Mouse (Mus musculus) urinary bladder, postnatal 36 days (tissue): ENCODE results near the gene Lysmd4.
"Not testable (repeated sequence)": the region's sequence is repeated elsewhere in the genome, so short reads cannot be mapped to it uniquely, and the experiment has no call there.

Experiments
- DNase-seq, 2 experiments: peaks; one replicate each; pipeline ENCODE4 v3.0.0; 2022; ENCODE audit warnings: low spot score in 2 of 2, mixed read lengths in 1 of 2

Lysmd4 gene

DNA sequence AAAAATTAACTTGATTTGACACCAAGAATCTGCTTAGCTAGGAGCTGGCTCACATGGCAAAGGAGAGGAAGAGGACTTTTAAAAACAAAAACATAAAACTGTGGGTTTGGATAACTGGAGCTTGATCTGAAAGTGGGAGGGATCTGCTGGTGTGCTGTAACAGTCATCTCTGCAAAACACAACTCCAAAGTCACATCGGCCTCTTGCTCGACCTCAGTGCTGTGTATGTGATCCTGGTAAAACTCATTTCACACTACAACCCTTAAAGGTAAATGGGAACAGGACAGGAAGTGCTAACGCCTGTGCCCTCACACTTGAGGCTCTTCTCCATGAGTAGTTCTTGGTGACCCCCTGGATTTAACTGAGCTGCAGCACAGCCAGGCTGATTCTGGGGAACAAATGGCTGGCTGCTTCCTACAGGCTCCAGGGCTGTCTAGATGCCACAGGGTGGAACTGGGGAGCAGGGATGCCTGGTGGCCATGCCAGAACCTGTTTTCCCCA is 8.3 kb downstream of the Lysmd4 start:
- no peak for DNase-seq

DNA sequence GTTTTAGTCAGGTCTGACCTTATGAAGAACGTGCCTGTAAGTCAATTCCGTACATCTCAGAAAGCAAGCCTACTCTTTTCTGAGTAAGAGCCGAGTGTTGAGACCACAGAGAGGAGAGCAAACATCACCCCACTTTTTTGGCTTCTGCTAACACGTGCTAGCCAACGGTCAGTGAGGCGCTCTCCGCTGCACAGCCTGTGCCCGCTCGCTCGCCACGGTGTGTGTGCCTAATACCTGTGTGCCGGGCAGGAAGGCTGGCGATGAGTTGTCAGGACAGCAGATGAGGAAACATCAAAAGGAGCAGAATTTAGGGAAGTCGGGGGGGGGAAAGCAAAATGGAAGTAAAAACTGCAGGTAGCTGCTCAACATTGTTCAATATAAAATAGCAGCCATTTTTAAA is 10.2 kb downstream of the Lysmd4 start:
- no peak for DNase-seq

- no peak for DNase-seq
These were observed 12.5 kb downstream of the Lysmd4 start for GRCm38 (mm10) chr7:67234797-67235196.

DNA sequence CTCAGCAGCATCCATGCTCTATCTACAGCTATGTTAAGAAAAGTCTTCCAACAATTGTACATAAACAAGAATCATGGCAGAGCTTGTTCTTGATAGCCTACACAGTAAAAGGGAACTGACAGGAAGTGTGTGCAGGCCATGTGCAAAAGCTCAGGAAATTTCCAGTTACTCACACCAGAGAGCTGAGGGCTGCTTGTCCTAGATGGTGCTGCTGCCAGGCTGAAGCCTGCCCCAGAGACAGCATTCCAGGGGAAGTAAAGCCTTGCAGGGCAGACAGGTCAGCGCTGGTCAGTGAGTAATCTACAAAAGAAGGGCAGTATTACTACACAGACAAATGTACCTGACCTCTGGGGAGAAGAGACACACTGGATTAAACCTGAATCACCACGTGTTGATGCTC is 14.0 kb downstream of the Lysmd4 start:
- no peak for DNase-seq

GRCm38 (mm10) chr7:67237752-67238151 is 15.4 kb downstream of the Lysmd4 start:
- no peak for DNase-seq

DNA sequence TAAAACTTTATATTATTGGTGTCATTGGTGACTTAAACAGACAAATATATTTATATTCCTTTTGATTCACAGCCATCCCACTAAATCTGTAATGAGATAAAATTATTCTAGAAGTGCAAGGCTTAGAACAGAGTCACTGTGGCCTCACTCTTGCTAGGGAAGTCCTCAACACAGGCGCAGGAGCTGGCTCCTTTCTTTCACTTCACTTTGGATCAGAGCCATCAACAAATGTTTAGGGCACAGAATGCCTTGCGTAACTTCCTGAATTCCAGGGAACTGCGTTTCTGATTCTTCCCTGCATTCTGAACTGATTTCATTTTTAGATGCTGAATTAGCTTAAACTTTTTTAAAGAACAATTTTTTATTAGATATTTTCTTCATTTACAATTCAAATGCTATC is 19.6 kb downstream of the Lysmd4 start:
- no peak for DNase-seq

GRCm38 (mm10) chr7:67243121-67243893 is 21.0 kb downstream of the Lysmd4 start:
- no peak for DNase-seq

DNA sequence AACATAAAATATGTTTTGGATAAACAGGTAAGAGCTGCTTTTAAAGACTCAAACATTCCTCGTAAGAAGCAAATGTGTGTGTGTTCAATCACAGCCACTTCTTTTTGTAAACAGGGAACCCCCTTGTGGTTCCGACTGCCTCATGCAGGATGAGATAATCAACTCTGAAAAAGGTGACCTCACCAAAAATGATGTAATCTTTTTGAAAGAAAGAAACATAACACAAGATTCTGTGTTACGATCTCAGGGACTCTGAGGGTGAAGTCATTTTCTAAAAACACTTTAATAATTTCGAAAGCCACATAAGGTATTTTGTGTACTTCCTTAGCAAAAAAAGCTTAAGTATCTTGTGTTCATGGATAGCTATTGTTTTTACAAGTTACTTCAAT is 21.5 kb downstream of the Lysmd4 start:
- DNase-seq, result no peak

DNA sequence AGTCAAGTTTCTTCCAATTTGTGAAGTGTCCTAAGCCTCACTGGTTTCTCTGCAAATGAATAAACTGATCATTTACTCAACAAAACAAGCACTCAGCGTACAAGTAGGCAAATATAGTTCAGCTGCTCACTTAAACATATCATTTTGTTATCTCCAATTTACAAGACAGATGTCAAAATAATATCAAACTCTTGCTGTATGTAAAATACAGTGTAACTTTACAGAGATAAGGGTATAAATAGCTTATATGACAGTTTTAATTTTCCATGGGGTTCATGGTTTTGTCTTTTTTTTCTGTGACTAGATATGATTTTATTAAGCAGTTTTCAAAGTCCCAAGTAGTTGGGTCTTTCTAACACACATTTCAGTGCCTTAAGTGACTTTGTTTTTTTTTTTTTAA is 22.9 kb downstream of the Lysmd4 start:
- no peak for DNase-seq

- DNase-seq, result no peak
These were observed 23.7 kb downstream of the Lysmd4 start for GRCm38 (mm10) chr7:67246067-67246466.

DNA sequence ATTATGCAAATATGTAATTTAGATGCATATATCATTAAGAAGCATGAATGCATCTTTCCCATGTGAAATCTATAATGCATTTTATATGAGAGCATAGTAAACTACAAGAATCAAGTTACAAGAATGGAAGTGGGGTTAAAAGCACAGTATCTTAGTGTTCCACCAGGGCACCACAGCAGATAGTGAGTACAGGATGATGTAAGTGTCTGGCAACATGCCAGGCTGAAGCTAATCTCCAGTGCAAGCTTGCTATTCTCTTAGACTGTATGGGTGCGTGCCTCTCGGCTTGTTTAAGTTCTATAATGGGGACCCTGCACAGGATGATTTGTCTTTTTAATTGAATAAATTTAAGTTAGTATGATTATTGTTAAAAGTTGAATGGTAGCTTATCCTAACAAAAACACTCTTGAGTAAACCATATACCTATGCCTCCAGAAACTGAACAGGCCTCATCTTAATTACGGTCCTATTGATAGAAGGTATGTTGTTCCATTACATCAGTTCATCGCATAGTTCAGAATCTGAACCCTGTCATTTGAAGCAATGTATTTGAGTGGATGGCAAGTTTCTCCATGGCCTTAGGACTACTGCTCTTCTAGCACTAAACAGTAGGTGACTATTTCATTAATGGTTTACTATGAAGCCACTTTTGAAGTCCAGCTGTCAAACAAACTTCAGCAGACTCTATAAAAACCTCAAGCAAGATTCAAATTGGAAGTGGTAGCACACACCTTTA is 37.7 kb downstream of the Lysmd4 start:
- DNase-seq, result peak; percentile 40 to 73

- not testable (repeated sequence) for DNase-seq
These were observed 48.1 kb downstream of the Lysmd4 start for GRCm38 (mm10) chr7:67270447-67270846.

GRCm38 (mm10) chr7:67283581-67283980 is 61.2 kb downstream of the Lysmd4 start:
- DNase-seq, result no peak

DNA sequence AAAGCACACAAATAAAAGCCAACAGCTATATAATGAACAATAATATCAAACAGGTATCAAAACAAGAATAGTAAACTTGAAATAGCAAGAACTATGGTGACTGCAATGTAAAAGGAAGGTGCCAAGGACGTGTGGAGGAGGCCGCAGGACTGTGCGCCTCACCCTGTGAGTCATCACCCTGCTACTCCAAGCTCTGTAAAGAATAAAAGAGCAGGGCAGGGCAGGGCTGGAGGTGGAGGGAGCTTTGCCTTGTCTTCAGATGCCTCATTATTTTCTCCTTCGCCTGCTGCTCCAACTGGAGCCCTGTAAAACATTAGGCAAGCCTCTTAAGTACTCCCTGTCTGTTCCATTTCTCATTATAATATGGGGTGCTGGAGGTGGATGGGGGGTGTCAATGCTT is 65.1 kb downstream of the Lysmd4 start:
- DNase-seq, result peak; percentile 14 to 39

DNA sequence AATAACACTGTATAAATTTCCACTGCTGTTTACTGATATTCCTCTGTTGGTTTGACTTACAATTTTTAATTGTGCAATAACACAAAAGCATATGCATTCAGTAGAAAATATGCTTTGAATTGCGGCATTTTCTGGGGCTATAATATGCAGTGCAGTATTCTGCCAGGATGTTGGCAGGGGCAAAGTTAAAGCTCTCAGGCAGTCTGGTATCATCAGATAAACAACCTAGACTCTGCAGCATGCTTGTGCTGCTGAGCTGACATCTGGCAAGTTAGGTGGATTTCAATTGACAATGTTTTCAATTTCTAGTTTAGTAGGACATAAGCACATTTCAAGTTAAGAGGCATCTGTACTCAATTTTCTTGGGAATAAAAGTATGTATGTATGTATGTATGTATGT is 69.0 kb downstream of the Lysmd4 start:
- no peak for DNase-seq

- no peak for DNase-seq
These were observed 74.1 kb downstream of the Lysmd4 start for GRCm38 (mm10) chr7:67296419-67296818.

DNA sequence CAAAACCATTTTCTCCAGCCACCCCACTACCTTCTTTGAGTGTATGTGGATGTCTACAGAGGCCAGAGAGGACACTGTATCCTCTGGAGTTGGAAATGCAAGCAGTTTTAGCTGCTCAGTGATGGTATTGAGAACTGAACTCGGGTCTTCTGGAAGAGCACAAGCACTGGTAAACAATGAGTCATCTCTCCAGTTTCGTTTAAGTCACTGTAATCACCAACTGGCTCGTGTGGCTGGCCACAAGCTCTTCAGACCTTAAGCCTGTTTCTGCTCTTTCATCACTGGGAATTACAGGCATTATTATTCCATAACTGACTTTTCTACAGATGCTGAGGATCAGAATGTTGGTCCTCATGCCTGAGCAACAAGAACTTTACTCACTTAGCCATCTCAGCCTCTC is 82.6 kb downstream of the Lysmd4 start:
- no peak for DNase-seq

DNA sequence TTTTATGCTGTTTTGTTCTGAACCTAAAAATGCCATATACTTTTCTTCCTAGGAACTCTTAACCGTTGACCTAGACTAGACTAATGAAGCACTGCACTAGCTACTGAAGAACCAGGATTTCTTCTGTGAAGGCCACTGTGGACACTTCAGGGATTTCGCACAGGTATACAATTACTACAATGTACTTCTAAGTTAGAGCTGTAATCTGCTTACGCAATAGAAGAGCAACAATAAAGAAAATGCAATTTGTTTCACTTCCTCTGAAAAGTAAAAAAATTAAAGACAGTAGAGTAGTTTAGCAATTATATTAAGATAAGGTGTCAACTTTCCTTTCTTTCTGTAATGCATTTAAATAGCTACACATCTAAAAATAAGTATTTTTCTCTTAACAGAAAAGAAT is 84.7 kb downstream of the Lysmd4 start:
- DNase-seq, result no peak

DNA sequence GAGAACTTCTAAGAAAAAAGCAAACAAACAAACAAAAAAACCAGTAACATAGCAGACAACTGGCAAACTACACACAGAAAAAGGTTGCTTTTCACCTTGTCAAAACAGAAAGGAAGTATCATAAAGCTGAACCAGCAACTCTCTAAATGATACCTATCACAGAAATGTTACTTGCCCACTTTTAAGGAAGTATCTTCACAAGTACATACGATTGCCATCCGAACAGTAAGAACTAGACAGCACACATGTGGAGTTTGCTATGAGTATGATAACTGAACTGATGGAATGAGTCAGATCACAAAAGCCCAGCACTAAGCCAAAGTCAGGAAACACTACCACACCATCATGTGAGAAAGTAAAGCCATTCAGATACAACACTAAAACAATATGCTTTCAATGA is 85.8 kb downstream of the Lysmd4 start:
- no peak for DNase-seq

DNA sequence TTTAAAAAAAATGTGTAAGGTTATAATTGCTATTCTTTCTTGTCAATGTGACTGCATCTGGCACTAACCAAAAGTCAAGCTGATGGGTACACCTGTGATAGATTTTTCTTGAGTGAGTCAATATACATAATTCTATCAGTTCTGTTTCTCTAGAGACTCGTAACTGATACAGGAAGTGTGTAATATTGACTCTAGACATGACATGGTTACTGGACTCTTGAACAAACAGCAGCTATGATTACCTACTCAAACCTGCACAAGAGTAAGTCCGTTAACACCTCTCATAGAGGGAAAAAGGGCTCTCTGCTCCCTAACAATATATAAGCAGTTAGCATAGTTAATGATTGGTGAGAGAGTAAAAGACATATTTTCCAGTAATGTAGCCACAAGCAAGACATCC is 87.8 kb downstream of the Lysmd4 start:
- no peak for DNase-seq

DNA sequence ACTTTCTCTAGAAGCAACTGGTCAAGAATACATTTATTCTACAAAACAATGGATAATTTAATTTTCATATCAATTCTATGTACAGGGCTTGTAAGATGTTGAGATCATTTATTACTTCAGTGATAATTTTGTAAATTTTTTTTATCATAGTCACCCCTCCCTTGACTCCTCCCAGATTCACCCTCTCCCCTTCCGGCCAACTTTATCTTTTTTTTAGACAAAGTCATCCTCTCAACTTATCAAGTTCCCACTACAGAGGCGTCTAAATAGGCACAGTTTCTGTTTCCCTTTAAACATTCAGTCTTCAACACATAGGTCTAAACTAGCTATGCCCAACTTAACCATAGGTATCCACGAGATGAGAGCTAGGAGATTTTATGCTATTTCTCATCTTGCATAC is 90.9 kb downstream of the Lysmd4 start:
- no peak for DNase-seq

- DNase-seq, result no peak
These were observed 96.4 kb downstream of the Lysmd4 start for GRCm38 (mm10) chr7:67318697-67319096.

- DNase-seq, result no peak
These were observed 98.0 kb downstream of the Lysmd4 start for GRCm38 (mm10) chr7:67320359-67320758.
